Mouse (Mus musculus) gastrocnemius, postnatal 10 days (tissue): ENCODE data around the gene Sirt3. TPM values are rescaled to one million over a fixed set of nuclear protein-coding genes. Genes with fewer than 3 reads are reported as not detected.
A peak's percentile ranks its signal among the peaks of the same experiment; 100 is the strongest.
"Not testable (repeated sequence)": the region's sequence is repeated elsewhere in the genome, so short reads cannot be mapped to it uniquely, and the experiment has no call there.

Source experiments
- DNase-seq: peaks from one replicate; pipeline ENCODE4 v3.0.0; 2021; ENCODE audit warnings: mixed read lengths
- total RNA-seq, 2 experiments: library from RNA; stranded (reverse); gene quantifications; 2 replicates each; pipeline ENCODE4 v1.2.3; 2021

The Sirt3 gene
- total RNA-seq, 2 experiments from 2014 or later, result 16.3 to 19.1 TPM

- DNase-seq, result no peak
Observed at GRCm38 (mm10) chr7:140897863-140898262, 15.8 kb upstream of the Sirt3 start.

- no peak for DNase-seq
Observed at GRCm38 (mm10) chr7:140894611-140895010, 12.5 kb upstream of the Sirt3 start.

GRCm38 (mm10) chr7:140894031-140894430 is 11.9 kb upstream of the Sirt3 start:
- DNase-seq, result no peak

- DNase-seq, result not testable (repeated sequence)
Observed at GRCm38 (mm10) chr7:140890636-140891035, 8.5 kb upstream of the Sirt3 start.

GRCm38 (mm10) chr7:140882469-140882803 is 327 bp upstream of the Sirt3 start:
- no peak for DNase-seq

GRCm38 (mm10) chr7:140880865-140881515 is 1.1 kb downstream of the Sirt3 start:
- no peak for DNase-seq

- DNase-seq, result no peak
Observed at GRCm38 (mm10) chr7:140880419-140880818, 1.7 kb downstream of the Sirt3 start.

GRCm38 (mm10) chr7:140879355-140879754 is 2.8 kb downstream of the Sirt3 start:
- DNase-seq, result no peak

GRCm38 (mm10) chr7:140877364-140877763 is 4.7 kb downstream of the Sirt3 start:
- DNase-seq, result no peak

- no peak for DNase-seq
Observed at GRCm38 (mm10) chr7:140874224-140874623, 7.9 kb downstream of the Sirt3 start.

GRCm38 (mm10) chr7:140864761-140865160 is 17.3 kb downstream of the Sirt3 start:
- no peak for DNase-seq

GRCm38 (mm10) chr7:140860728-140861127 is 21.4 kb downstream of the Sirt3 start:
- no peak for DNase-seq

GRCm38 (mm10) chr7:140859997-140860396 is 22.1 kb downstream of the Sirt3 start:
- no peak for DNase-seq

- DNase-seq, result no peak
Observed at GRCm38 (mm10) chr7:140858746-140859145, 23.4 kb downstream of the Sirt3 start.

GRCm38 (mm10) chr7:140857550-140858505 is 24.3 kb downstream of the Sirt3 start, which contains the start of gene Bet1l:
TSS of gene Bet1l (minus strand) at chr7:140857577.
- DNase-seq, result no peak

GRCm38 (mm10) chr7:140856785-140857549 is 25.1 kb downstream of the Sirt3 start, which contains the start of gene Ric8a:
TSS of gene Ric8a (plus strand) at chr7:140856957.
- peak; percentile 88 for DNase-seq

- peak; percentile 71 for DNase-seq
Observed at GRCm38 (mm10) chr7:140855860-140856784, 26.0 kb downstream of the Sirt3 start, which contains the start of gene Gm45785. TSS of gene Gm45785 (minus strand) at chr7:140856331.

GRCm38 (mm10) chr7:140855181-140855580 is 26.9 kb downstream of the Sirt3 start:
- no peak for DNase-seq

GRCm38 (mm10) chr7:140854483-140854882 is 27.6 kb downstream of the Sirt3 start:
- no peak for DNase-seq

GRCm38 (mm10) chr7:140853386-140853785 is 28.7 kb downstream of the Sirt3 start:
- DNase-seq, result no peak

GRCm38 (mm10) chr7:140851916-140852315 is 30.2 kb downstream of the Sirt3 start:
- no peak for DNase-seq
